In the genomic region with DNA sequence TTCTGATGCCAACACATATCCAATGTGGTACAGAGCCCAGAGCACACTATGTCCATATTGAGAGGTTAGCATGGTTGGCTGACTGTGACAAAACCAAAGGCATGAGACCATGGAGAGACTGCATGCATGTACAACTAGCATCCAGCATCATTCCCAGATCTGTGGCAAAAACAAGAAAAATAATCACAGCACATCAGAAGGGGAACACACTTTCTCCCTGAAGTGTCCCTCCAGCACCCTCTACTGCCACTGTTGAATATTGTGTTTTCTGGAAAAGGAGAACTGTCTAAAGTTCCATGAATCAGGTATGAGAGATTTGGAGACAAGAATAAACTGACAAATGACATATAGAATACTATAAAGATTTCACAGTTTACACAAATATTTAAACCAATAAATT, we compare ENCODE assay signal across 8 mouse cellular contexts.
A peak's percentile ranks its signal among the peaks of the same experiment; 100 is the strongest.
DNase-seq lines count a peak whose midpoint lies in the region; ATAC-seq lines count a peak whose summit lies in the region.

No protein-coding gene starts in this region.

- H3K27ac ChIP-seq in heart, embryonic 15.5 days = 0 out of 2 replicates have a peak overlapping the region, but pooled peaks have one; percentile 74
- H3K27ac ChIP-seq in intestine, embryonic 16.5 days (ENCODE audit: low read length) = no peak overlapping the region

- H3K9me3 ChIP-seq in heart, embryonic 15.5 days (replicated peaks) = no peaks in the 10 kb centered on the region
- no peaks in the 10 kb centered on the region for H3K9me3 ChIP-seq in intestine, embryonic 16.5 days (ENCODE audit: control insufficient read depth, low read length)

- H3K9ac ChIP-seq in heart, embryonic 15.5 days = no peak overlapping the region
- no peak overlapping the region for H3K9ac ChIP-seq in intestine, embryonic 16.5 days (ENCODE audit: low read depth, low read length)

- H3K27me3 ChIP-seq in heart, embryonic 15.5 days = no peaks in the 10 kb centered on the region
- H3K27me3 ChIP-seq in intestine, embryonic 16.5 days (replicated peaks; ENCODE audit: control insufficient read depth, insufficient read depth, low read length) = no peaks in the 10 kb centered on the region

- peaks cover 15% of the 10 kb centered on the region for H3K4me1 ChIP-seq in heart, embryonic 15.5 days (replicated peaks)
- H3K4me1 ChIP-seq in intestine, embryonic 16.5 days (ENCODE audit: control insufficient read depth, insufficient read depth, low read length) = no peaks in the 10 kb centered on the region

- H3K4me2 ChIP-seq in heart, embryonic 15.5 days = no peak overlapping the region
- no peak overlapping the region for H3K4me2 ChIP-seq in intestine, embryonic 16.5 days (ENCODE audit: low read depth, low read length)

- intact Hi-C loops in heart, postnatal 36 days (cut with DNase I) = no loop called here

- H3K4me3 ChIP-seq in heart, embryonic 15.5 days = no peak overlapping the region
- H3K4me3 ChIP-seq in intestine, embryonic 16.5 days (ENCODE audit: low read length) = no peak overlapping the region

- no peak for ATAC-seq in heart, embryonic 15.5 days (replicated peaks; ENCODE audit: insufficient number of reproducible peaks, insufficient read depth, low FRiP score, low read depth)
- no peak for ATAC-seq in intestine, embryonic 16.5 days

- no peaks in the 10 kb centered on the region for H3K36me3 ChIP-seq in heart, embryonic 15.5 days
- H3K36me3 ChIP-seq in intestine, embryonic 16.5 days (ENCODE audit: control insufficient read depth, insufficient read depth, low read length) = no peaks in the 10 kb centered on the region

- DNase-seq in heart, postnatal 36 days = no peak
- DNase-seq in 3T3-L1 (ENCODE audit: low read depth, low spot score) (peak; percentile 74), R1 (ENCODE audit: low read depth, low spot score) (peak; percentile 12)
- DNase-seq in heart, postnatal 4 days = peak; percentile 9
- peak; percentile 13 for DNase-seq in retina, postnatal 7 days (ENCODE audit: low read depth, low spot score)
- DNase-seq in spleen, postnatal 36 days (ENCODE audit: low spot score in 2 of 2) = no peak

Comparison
In these comparisons a context has a peak if more than half of its experiments do, and no peak if none do; other contexts are left out.
1. DNase-seq: peak in 3T3-L1 (single experiment), R1 (single experiment), heart, postnatal 4 days (single experiment) and retina, postnatal 7 days (single experiment); none in heart, postnatal 36 days (0 of 2) and spleen, postnatal 36 days (0 of 2).